Mouse (Mus musculus) testis, adult 2 months (tissue): ENCODE data around the gene Nsmce1.

Source experiments
- CTCF ChIP-seq: fragments of 200-500 bp; IDR thresholded peaks from 2 replicates; pipeline ENCODE4 v1.5.1; 2012; ENCODE audit warnings: low read depth, mild to moderate bottlenecking, inconsistent platforms, low read length, moderate library complexity; ENCODE audit not compliant: control insufficient read depth, insufficient read depth, insufficient replicate concordance
- POLR2A ChIP-seq: fragments of 200-500 bp; IDR thresholded peaks from 2 replicates; pipeline ENCODE4 v1.6.1; 2012; ENCODE audit warnings: low read depth, mild to moderate bottlenecking, inconsistent platforms, low read length, moderate library complexity; ENCODE audit not compliant: control insufficient read depth

DNA sequence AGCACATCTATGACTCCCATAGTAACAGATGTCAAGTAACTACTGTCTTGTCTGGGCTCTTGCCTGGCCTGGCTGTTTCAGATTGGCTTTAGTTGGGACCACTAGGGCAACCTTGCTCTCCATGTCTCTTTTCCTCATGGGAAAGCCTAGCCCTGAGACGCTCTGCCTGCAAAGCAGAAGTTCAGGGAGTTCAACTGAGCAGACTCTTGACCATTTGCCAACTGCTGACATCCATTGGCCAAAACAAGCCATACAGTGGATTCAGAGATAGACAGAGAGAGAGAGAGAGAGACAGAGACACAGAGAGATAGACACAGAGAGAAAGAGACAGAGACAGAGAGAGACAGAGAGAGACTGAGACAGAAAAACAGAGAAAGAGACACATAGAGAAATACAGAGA, 49.6 kb upstream of the Nsmce1 start:
- TF ChIP-seq CTCF = no peak
- no peak for TF ChIP-seq POLR2A
